Mouse (Mus musculus): ENCODE data around the gene Pigk. TPM values are rescaled to one million over a fixed set of nuclear protein-coding genes. Genes with fewer than 3 reads are reported as not detected.

Gene Pigk
- polyA plus RNA-seq, 1 experiment: 73.2 TPM

DNA sequence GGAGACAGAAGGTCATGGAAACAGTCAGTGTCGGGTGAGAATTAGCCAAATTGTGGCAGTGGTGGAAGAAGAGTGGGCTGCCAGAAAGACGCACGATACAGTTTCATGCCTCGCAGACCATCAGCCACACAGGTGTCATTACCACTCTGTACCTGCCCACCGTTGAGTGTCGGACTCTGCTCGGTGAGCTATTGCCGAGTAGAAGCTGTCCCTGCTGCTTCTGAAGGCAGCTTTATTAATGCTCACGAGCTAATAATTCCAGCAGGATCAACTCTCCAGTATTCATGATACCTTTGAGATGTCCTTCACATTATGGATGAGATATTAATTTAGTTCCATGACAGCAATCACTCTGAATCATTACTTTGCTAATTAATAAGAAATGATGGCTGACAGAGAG is 118.1 kb downstream of the Pigk start:
- no peak overlapping the region for H3K27ac ChIP-seq (ENCODE audit: insufficient read depth, low read length)
- TF ChIP-seq CTCF (IDR thresholded peaks at IDR 0.05; ENCODE audit: borderline replicate concordance, insufficient read depth, low read length) (no peak), POLR2A (IDR thresholded peaks at IDR 0.05; ENCODE audit: low read depth, low read length) (no peak)

DNA sequence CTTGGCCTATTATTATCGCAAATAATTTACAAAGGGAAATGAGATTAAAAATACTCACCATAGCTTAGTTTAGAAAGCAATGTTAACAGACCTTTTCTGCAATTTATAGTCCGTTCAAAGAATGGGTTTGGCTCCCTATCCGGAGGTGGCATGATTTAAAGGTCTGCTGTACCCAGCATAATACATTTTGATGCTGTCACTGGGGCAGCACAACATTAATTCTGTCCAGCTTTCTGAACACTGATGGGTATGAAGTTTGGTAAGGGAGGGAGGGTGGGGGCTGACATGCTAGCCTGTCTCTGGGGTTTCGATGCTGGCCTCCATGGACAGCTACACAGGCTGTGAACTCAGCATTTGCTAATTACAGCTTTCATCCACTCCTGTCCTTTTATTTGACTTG is 118.5 kb downstream of the Pigk start:
- H3K4me1 ChIP-seq (ENCODE audit: control insufficient read depth, insufficient read depth, low read length): no peaks in the 10 kb centered on the region
- H3K27ac ChIP-seq (ENCODE audit: insufficient read depth, low read length): no peak overlapping the region
- TF ChIP-seq CTCF (IDR thresholded peaks at IDR 0.05; ENCODE audit: borderline replicate concordance, insufficient read depth, low read length) (no peak), POLR2A (IDR thresholded peaks at IDR 0.05; ENCODE audit: low read depth, low read length) (no peak)
- no peak overlapping the region for H3K4me3 ChIP-seq (ENCODE audit: insufficient read depth, low read length)

More for the DNA sequence above, 118.1 kb downstream of the Pigk start:
- Histone ChIP-seq H3K4me3 (ENCODE audit: insufficient read depth, low read length) (no peak overlapping the region), H3K4me1 (ENCODE audit: control insufficient read depth, insufficient read depth, low read length) (no peaks in the 10 kb centered on the region)

DNA sequence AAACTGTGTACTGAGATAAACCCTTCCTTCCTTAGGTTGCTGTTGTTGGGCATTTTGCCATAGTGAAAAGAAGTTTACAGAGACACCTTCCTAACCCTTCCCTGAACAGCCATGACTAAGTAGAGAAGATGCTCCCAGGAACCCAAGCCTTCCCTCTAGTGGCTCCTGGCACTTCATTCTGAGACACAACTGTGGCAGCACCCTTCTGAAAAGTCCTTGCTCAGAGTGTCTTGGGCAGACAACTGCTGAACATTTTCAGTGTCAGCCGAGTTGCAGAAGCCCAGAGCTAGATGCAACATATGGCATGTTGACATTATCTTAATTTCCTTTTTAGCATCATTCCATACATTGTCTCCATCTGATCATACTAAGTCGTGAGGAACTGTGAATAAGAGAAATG is 123.5 kb downstream of the Pigk start:
- Histone ChIP-seq H3K4me1 (ENCODE audit: control insufficient read depth, insufficient read depth, low read length) (no peaks in the 10 kb centered on the region; the same call in 1 of the 2 replicates), H3K27ac (ENCODE audit: insufficient read depth, low read length) (no peak overlapping the region), H3K4me3 (ENCODE audit: insufficient read depth, low read length) (no peak overlapping the region)
- TF ChIP-seq CTCF (IDR thresholded peaks at IDR 0.05; ENCODE audit: borderline replicate concordance, insufficient read depth, low read length) (no peak), POLR2A (IDR thresholded peaks at IDR 0.05; ENCODE audit: low read depth, low read length) (no peak)

DNA sequence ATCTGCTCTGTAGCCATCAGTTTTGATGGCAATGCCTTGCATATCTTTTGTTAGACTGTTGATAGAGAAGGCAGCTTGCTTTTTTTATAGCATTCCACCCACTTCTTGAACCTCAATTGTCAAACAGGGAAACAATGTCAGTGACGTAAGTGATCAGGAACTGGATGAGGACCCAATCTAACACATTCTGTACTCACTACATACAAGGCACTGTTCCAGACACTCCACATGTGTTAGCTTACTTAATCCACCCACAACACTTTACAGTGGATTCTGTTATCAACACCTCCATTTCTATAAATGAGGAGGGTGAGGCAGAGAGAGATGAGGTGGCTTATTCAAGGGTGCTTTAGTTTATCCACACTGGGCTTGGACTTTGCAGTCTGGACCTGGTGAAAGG is 124.0 kb downstream of the Pigk start:
- TF ChIP-seq CTCF (IDR thresholded peaks at IDR 0.05; ENCODE audit: borderline replicate concordance, insufficient read depth, low read length) (no peak), POLR2A (IDR thresholded peaks at IDR 0.05; ENCODE audit: low read depth, low read length) (no peak)
- no peaks in the 10 kb centered on the region; the same call in 1 of the 2 replicates for H3K4me1 ChIP-seq (ENCODE audit: control insufficient read depth, insufficient read depth, low read length)

DNA sequence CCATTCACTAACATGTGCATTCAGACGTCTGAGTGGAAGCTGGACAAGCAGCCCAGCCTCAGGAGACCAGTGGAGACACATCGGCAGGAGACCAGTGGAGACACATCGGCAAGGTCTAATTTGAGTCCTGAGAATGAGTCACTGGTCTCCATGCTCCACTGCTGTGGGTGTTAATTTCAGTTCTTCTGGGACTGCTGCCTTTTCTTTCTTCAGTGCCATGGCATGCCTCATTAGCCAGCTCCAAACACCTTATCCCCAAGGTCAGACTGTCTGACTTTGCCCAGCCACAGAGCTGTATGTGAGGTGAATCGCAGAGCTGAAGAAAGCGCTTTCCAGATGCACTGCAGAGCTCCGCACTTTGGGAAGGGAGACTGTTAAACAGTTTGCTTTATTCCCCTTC is 127.4 kb downstream of the Pigk start:
- no peak overlapping the region for H3K4me3 ChIP-seq (ENCODE audit: insufficient read depth, low read length)
- no peak overlapping the region for H3K27ac ChIP-seq (ENCODE audit: insufficient read depth, low read length)
- no peaks in the 10 kb centered on the region; the same call in 1 of the 2 replicates for H3K4me1 ChIP-seq (ENCODE audit: control insufficient read depth, insufficient read depth, low read length)
- TF ChIP-seq POLR2A (IDR thresholded peaks at IDR 0.05; ENCODE audit: low read depth, low read length) (no peak), CTCF (IDR thresholded peaks at IDR 0.05; ENCODE audit: borderline replicate concordance, insufficient read depth, low read length) (no peak)

More for the DNA sequence above, 124.0 kb downstream of the Pigk start:
- H3K4me3 ChIP-seq (ENCODE audit: insufficient read depth, low read length): no peak overlapping the region
- H3K27ac ChIP-seq (ENCODE audit: insufficient read depth, low read length): no peak overlapping the region

DNA sequence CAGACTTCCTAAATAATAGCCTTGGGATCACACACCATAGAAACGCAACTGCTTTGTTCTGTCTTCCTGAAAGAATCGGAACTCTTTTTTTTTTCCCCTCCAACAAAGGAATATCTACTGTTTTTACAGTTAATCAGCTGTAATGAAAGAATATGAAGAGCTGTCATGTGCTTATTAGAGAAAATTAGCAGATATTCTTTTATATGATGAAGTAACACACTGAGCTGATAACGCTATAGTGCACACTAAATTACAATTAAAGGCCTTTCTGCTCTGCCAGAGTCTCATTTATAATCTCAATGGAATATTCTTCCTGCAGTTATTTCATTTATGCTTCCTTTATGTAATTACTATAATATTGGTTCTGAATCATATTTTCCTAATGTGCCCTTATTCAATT is 128.7 kb downstream of the Pigk start:
- no peak overlapping the region for H3K4me3 ChIP-seq (ENCODE audit: insufficient read depth, low read length)
- TF ChIP-seq CTCF (IDR thresholded peaks at IDR 0.05; ENCODE audit: borderline replicate concordance, insufficient read depth, low read length) (no peak), POLR2A (IDR thresholded peaks at IDR 0.05; ENCODE audit: low read depth, low read length) (no peak)
- no peak overlapping the region for H3K27ac ChIP-seq (ENCODE audit: insufficient read depth, low read length)
- peaks cover 3% of the 10 kb centered on the region; the same call in 1 of the 2 replicates for H3K4me1 ChIP-seq (ENCODE audit: control insufficient read depth, insufficient read depth, low read length)

DNA sequence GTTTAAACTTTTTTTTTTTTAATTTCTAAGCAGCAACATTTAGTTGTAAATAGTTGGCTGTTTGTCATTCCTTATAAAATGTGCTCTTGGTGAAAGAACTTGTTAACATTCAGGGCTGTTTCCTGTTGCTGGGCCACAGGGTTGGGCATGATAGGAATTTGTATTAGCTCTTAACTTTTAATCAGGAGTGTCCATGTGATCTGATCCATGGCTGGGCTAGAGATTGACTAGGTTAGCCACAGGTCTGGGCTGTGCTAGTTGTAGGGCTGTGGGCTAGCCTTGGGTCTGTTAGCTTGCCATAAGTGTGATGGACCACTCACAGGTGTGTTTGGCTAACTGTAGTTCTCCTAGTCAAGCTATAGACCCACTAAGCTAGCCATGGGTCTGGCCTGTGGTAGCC is 130.0 kb downstream of the Pigk start:
- TF ChIP-seq CTCF (IDR thresholded peaks at IDR 0.05; ENCODE audit: borderline replicate concordance, insufficient read depth, low read length): no peak
- no peak for TF ChIP-seq POLR2A (IDR thresholded peaks at IDR 0.05; ENCODE audit: low read depth, low read length)
- no peak overlapping the region for H3K27ac ChIP-seq (ENCODE audit: insufficient read depth, low read length)
- no peak overlapping the region for H3K4me3 ChIP-seq (ENCODE audit: insufficient read depth, low read length)
- 0 out of 2 replicates have a peak, but pooled peaks cover 3% of the 10 kb centered on the region for H3K4me1 ChIP-seq (ENCODE audit: control insufficient read depth, insufficient read depth, low read length)

DNA sequence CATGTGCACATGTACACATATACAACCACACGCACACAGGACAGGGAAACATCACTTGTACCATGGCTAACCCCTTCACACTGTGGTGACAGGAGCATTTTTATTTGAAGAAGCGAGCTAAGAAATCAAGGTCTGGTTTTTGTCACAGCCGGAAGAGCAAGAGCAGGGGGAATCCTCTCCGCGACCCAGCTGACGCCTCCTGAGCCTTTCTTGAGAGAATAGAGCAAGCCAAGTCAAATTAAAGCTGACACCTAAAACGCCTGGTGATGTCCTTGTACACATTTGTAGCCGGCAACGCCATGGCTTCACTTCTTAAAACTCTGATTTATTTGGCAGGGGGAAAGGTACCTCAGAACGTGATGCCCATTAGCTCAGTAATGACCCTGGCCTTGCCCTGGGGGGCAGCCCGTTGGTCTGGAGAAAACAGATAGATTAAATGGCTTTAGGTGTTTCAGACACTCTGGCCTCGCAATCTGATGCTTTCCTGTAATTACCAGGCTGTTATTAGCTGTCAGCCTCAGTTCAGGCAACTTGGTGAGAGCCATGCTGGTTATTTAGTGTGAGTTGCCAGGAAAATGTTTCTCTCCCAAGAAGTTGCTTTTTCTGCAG is 141.2 kb downstream of the Pigk start:
- no peak overlapping the region for H3K27ac ChIP-seq (ENCODE audit: insufficient read depth, low read length)
- H3K4me1 ChIP-seq (ENCODE audit: control insufficient read depth, insufficient read depth, low read length): no peaks in the 10 kb centered on the region
- H3K4me3 ChIP-seq (ENCODE audit: insufficient read depth, low read length): no peak overlapping the region
- TF ChIP-seq POLR2A (IDR thresholded peaks at IDR 0.05; ENCODE audit: low read depth, low read length) (no peak), CTCF (IDR thresholded peaks at IDR 0.05; ENCODE audit: borderline replicate concordance, insufficient read depth, low read length) (no peak)

DNA sequence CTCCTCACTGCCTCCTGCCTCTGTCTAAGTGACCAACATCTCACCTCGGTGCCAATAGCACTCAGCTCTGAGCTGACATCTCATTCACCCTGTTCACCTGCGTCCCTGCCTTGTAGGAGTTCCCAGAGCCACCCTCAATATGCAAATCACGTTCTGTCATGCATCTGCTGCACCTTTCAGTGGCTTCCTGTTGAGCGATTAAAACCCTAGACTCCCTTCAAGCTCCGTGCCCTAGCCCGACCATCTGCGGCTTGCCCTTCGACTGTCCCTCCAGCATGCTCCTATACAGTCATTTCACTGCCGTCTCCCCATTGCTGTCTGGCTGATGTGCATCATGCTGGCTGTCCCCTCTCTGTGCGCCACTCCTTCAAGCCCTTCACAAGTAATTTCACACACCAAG is 142.2 kb downstream of the Pigk start:
- TF ChIP-seq POLR2A (IDR thresholded peaks at IDR 0.05; ENCODE audit: low read depth, low read length): no peak

DNA sequence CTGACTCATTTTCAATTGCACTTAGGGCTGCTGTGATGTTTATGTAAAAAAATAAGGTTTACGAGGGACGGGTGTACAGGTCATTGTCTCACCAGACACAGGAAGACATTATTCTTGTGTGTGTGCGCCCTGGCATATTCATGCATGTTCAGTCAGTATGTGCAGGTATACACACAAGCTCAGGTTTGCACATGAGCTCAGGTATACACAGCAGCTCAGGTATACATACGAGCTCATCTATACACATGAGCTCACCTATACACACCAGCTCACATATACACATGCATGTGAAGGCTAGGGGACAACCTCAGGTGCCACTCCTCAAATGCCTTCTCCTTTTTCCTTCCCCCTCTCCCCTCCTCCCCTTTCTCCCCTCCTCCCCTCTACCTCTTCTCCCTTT is 147.6 kb downstream of the Pigk start:
- no peak overlapping the region for H3K27ac ChIP-seq (ENCODE audit: insufficient read depth, low read length)
- TF ChIP-seq POLR2A (IDR thresholded peaks at IDR 0.05; ENCODE audit: low read depth, low read length) (no peak), CTCF (IDR thresholded peaks at IDR 0.05; ENCODE audit: borderline replicate concordance, insufficient read depth, low read length) (no peak)
- H3K4me1 ChIP-seq (ENCODE audit: control insufficient read depth, insufficient read depth, low read length): no peaks in the 10 kb centered on the region
- H3K4me3 ChIP-seq (ENCODE audit: insufficient read depth, low read length): no peak overlapping the region

More for the DNA sequence above, 142.2 kb downstream of the Pigk start:
- no peaks in the 10 kb centered on the region for H3K4me1 ChIP-seq (ENCODE audit: control insufficient read depth, insufficient read depth, low read length)
- H3K4me3 ChIP-seq (ENCODE audit: insufficient read depth, low read length): no peak overlapping the region
- no peak overlapping the region for H3K27ac ChIP-seq (ENCODE audit: insufficient read depth, low read length)
